Mouse (Mus musculus): ENCODE data around the gene Dyrk1a. TPM values are rescaled to one million over a fixed set of nuclear protein-coding genes. Genes with fewer than 3 reads are reported as not detected.

The Dyrk1a gene
- polyA plus RNA-seq, 1 experiment, result 41.7 TPM

GRCm38 (mm10) chr16:94608706-94609594 lies 39.1 kb downstream of the Dyrk1a start:
- Histone ChIP-seq H3K27me3 (ENCODE audit: control insufficient read depth, insufficient read depth, low read length) (no peaks in the 10 kb centered on the region), H3K27ac (ENCODE audit: insufficient read depth, low read length) (no peak overlapping the region), H3K4me3 (replicated peaks; ENCODE audit: insufficient read depth, low read depth, low read length) (no peak overlapping the region), H3K4me1 (ENCODE audit: control insufficient read depth, insufficient read depth, low read length) (peaks cover 19% of the 10 kb centered on the region)
- 28% methylated on average over 9 of the region's 9 CpGs for WGBS
- peak in 1 of 2 experiments; percentile 51 for DNase-seq
- TF ChIP-seq CTCF (IDR thresholded peaks at IDR 0.05; ENCODE audit: borderline replicate concordance, insufficient read depth, low read depth, low read length), result no peak
- TF ChIP-seq POLR2A (IDR thresholded peaks at IDR 0.05; ENCODE audit: borderline replicate concordance, insufficient read depth, low read length), result no peak

DNA sequence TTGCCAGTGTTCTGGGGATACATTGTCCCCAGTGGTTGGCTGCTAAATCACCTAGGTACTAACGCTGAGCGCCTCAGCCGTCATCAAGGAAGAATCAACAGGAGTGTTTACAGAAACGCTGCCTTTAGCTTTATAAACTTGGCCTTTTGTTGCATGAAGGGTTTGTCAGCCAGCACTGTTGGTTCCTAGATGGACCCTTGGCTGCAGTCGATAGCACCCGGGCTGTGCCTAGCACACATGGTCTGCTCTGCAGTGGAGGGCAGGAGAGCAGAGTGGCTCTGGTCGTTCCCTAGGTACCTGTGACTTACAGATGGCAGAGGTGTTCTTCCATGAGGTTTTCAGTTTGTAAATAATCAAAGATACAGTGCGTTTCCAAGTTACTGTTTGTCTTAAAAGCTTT lies 42.8 kb downstream of the Dyrk1a start:
- WGBS, result 26% methylated on average over 8 of the region's 8 CpGs
- Histone ChIP-seq H3K4me1 (ENCODE audit: control insufficient read depth, insufficient read depth, low read length) (peaks cover 15% of the 10 kb centered on the region; the same call in 1 of the 2 replicates), H3K27me3 (ENCODE audit: control insufficient read depth, insufficient read depth, low read length) (no peaks in the 10 kb centered on the region), H3K4me3 (replicated peaks; ENCODE audit: insufficient read depth, low read depth, low read length) (no peak overlapping the region), H3K27ac (ENCODE audit: insufficient read depth, low read length) (no peak overlapping the region; the same call in 1 of the 2 replicates)
- no peak for TF ChIP-seq CTCF (IDR thresholded peaks at IDR 0.05; ENCODE audit: borderline replicate concordance, insufficient read depth, low read depth, low read length)
- TF ChIP-seq POLR2A (IDR thresholded peaks at IDR 0.05; ENCODE audit: borderline replicate concordance, insufficient read depth, low read length), result no peak
- DNase-seq, result no peak

GRCm38 (mm10) chr16:94617255-94617654 lies 47.4 kb downstream of the Dyrk1a start:
- 91% methylated on average over 6 of the region's 6 CpGs for WGBS
- TF ChIP-seq CTCF (IDR thresholded peaks at IDR 0.05; ENCODE audit: borderline replicate concordance, insufficient read depth, low read depth, low read length) (no peak), POLR2A (IDR thresholded peaks at IDR 0.05; ENCODE audit: borderline replicate concordance, insufficient read depth, low read length) (no peak)

GRCm38 (mm10) chr16:94618543-94618942 lies 48.7 kb downstream of the Dyrk1a start:
- peaks cover 8% of the 10 kb centered on the region; the same call in 1 of the 2 replicates for H3K4me1 ChIP-seq (ENCODE audit: control insufficient read depth, insufficient read depth, low read length)
- H3K4me3 ChIP-seq (replicated peaks; ENCODE audit: insufficient read depth, low read depth, low read length), result no peak overlapping the region
- DNase-seq, result peak; percentile 72 to 80
- no peaks in the 10 kb centered on the region for H3K27me3 ChIP-seq (ENCODE audit: control insufficient read depth, insufficient read depth, low read length)
- TF ChIP-seq CTCF (IDR thresholded peaks at IDR 0.05; ENCODE audit: borderline replicate concordance, insufficient read depth, low read depth, low read length), result peak; percentile 90
- TF ChIP-seq POLR2A (IDR thresholded peaks at IDR 0.05; ENCODE audit: borderline replicate concordance, insufficient read depth, low read length), result no peak
- 37% methylated on average over 10 of the region's 10 CpGs for WGBS
- H3K27ac ChIP-seq (ENCODE audit: insufficient read depth, low read length), result no peak overlapping the region

More at GRCm38 (mm10) chr16:94617255-94617654, 47.4 kb downstream of the Dyrk1a start:
- Histone ChIP-seq H3K27ac (ENCODE audit: insufficient read depth, low read length) (no peak overlapping the region), H3K4me1 (ENCODE audit: control insufficient read depth, insufficient read depth, low read length) (peaks cover 9% of the 10 kb centered on the region; the same call in 1 of the 2 replicates), H3K4me3 (replicated peaks; ENCODE audit: insufficient read depth, low read depth, low read length) (no peak overlapping the region), H3K27me3 (ENCODE audit: control insufficient read depth, insufficient read depth, low read length) (no peaks in the 10 kb centered on the region)
- no peak for DNase-seq

DNA sequence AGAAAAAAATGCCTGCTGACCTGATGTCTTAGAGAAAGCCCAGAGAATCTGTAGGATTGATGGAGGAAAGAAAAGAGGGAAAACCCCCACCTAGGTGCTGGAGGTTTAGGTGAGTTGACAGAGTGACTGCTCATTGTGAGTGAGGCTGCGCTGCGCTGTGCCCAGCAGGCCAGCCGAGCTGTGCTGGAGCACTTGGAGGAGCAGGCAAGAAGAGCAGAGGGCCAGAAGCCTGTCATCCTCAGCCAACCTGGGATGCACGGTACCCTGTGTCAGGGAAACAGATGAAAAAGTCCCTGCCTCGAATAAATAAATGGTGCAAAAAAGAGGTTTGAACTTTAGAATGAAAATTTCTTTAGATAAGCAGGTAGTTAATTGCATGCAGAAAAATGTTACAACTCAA lies 49.5 kb downstream of the Dyrk1a start:
- Histone ChIP-seq H3K4me1 (ENCODE audit: control insufficient read depth, insufficient read depth, low read length) (peaks cover 8% of the 10 kb centered on the region; the same call in 1 of the 2 replicates), H3K4me3 (replicated peaks; ENCODE audit: insufficient read depth, low read depth, low read length) (no peak overlapping the region), H3K27ac (ENCODE audit: insufficient read depth, low read length) (no peak overlapping the region), H3K27me3 (ENCODE audit: control insufficient read depth, insufficient read depth, low read length) (no peaks in the 10 kb centered on the region)
- WGBS, result 18% methylated on average over 5 of the region's 5 CpGs
- TF ChIP-seq POLR2A (IDR thresholded peaks at IDR 0.05; ENCODE audit: borderline replicate concordance, insufficient read depth, low read length), result no peak
- no peak for TF ChIP-seq CTCF (IDR thresholded peaks at IDR 0.05; ENCODE audit: borderline replicate concordance, insufficient read depth, low read depth, low read length)
- peak in 1 of 2 experiments; percentile 41 for DNase-seq

- no peak for TF ChIP-seq POLR2A (IDR thresholded peaks at IDR 0.05; ENCODE audit: borderline replicate concordance, insufficient read depth, low read length)
- TF ChIP-seq CTCF (IDR thresholded peaks at IDR 0.05; ENCODE audit: borderline replicate concordance, insufficient read depth, low read depth, low read length), result no peak
- Histone ChIP-seq H3K4me3 (replicated peaks; ENCODE audit: insufficient read depth, low read depth, low read length) (no peak overlapping the region), H3K4me1 (ENCODE audit: control insufficient read depth, insufficient read depth, low read length) (peaks cover 16% of the 10 kb centered on the region), H3K27me3 (ENCODE audit: control insufficient read depth, insufficient read depth, low read length) (no peaks in the 10 kb centered on the region), H3K27ac (ENCODE audit: insufficient read depth, low read length) (no peak overlapping the region)
- DNase-seq, result peak; percentile 64 to 86
- WGBS, result 1% methylated on average over 4 of the region's 4 CpGs
These were observed 55.1 kb downstream of the Dyrk1a start for GRCm38 (mm10) chr16:94624871-94625270.

DNA sequence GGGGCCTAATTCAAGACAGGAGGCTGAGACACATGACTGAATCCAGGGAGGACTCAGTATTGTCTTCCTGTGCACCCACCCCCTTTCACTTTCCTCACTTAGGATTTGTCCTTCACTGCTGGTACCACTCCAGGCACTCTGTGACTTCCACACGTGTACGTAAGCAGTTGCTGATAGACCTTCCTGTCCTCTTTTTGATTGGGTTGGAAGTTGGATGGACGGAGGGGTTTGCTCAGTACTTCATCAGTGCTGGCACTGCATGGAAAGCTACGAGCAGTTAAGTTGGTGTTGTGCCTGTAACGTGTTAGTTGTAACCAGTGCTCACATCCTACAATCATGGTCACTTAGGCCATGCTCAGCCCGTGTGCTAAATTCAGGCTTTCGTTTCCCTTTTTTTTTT lies 55.8 kb downstream of the Dyrk1a start:
- WGBS, result 76% methylated on average over 7 of the region's 7 CpGs
- no peak for DNase-seq
- TF ChIP-seq POLR2A (IDR thresholded peaks at IDR 0.05; ENCODE audit: borderline replicate concordance, insufficient read depth, low read length), result no peak
- TF ChIP-seq CTCF (IDR thresholded peaks at IDR 0.05; ENCODE audit: borderline replicate concordance, insufficient read depth, low read depth, low read length), result no peak
- H3K27me3 ChIP-seq (ENCODE audit: control insufficient read depth, insufficient read depth, low read length), result no peaks in the 10 kb centered on the region
- H3K4me1 ChIP-seq (ENCODE audit: control insufficient read depth, insufficient read depth, low read length), result peaks cover 16% of the 10 kb centered on the region
- H3K4me3 ChIP-seq (replicated peaks; ENCODE audit: insufficient read depth, low read depth, low read length), result no peak overlapping the region
- H3K27ac ChIP-seq (ENCODE audit: insufficient read depth, low read length), result peak overlapping the region; percentile 52; the same call in 1 of the 2 replicates

All from cerebellum, adult 2 months (tissue).